Mouse (Mus musculus) embryonic facial prominence, embryonic 12.5 days (tissue): ENCODE data around the gene Olfr1432. TPM values are rescaled to one million over a fixed set of nuclear protein-coding genes. Genes with fewer than 3 reads are reported as not detected.
"Not testable (repeated sequence)": the region's sequence is repeated elsewhere in the genome, so short reads cannot be mapped to it uniquely, and the experiment has no call there.

ENCODE experiments used
- ATAC-seq: fragments of 200-750 bp; cut with Nextera tagmentation; 2 replicates; pipeline ENCODE4 v1.8.0; 2017; ENCODE audit not compliant: insufficient number of reproducible peaks, insufficient read depth, low FRiP score, low TSS enrichment
- H3K27ac ChIP-seq: fragments of 300-500 bp; sonication (generic); 2 replicates; pipeline ENCODE4 v1.5.1; 2016; ENCODE audit warnings: mild to moderate bottlenecking
- H3K27me3 ChIP-seq: fragments of 300-500 bp; sonication (generic); 2 replicates; pipeline ENCODE4 v1.6.1; 2016; ENCODE audit warnings: mild to moderate bottlenecking, moderate library complexity
- H3K36me3 ChIP-seq: fragments of 300-500 bp; sonication (generic); 2 replicates; pipeline ENCODE4 v1.6.1; 2016; ENCODE audit warnings: mild to moderate bottlenecking
- H3K4me1 ChIP-seq: fragments of 300-500 bp; sonication (generic); 2 replicates; pipeline ENCODE4 v1.6.1; 2016
- H3K4me2 ChIP-seq: fragments of 300-500 bp; sonication (generic); replicated peaks from 2 replicates; pipeline ENCODE4 v1.6.1; 2016; ENCODE audit warnings: mild to moderate bottlenecking, moderate library complexity
- H3K4me3 ChIP-seq: fragments of 300-500 bp; sonication (generic); 2 replicates; pipeline ENCODE4 v1.5.1; 2016; ENCODE audit warnings: mild to moderate bottlenecking
- H3K9ac ChIP-seq: fragments of 300-500 bp; sonication (generic); 2 replicates; pipeline ENCODE4 v1.6.1; 2016; ENCODE audit warnings: mild to moderate bottlenecking, moderate library complexity
- H3K9me3 ChIP-seq: fragments of 300-500 bp; sonication (generic); 2 replicates; pipeline ENCODE4 v1.6.1; 2016; ENCODE audit warnings: mild to moderate bottlenecking, moderate library complexity
- WGBS: fragments of 180-500 bp; shearing (Covaris S2); methylation state at CpG from one replicate; pipeline ENCODE4 v1.1.7; 2016; 5-methylcytosine and 5-hydroxymethylcytosine counted together
- polyA plus RNA-seq: library from polyadenylated mRNA; unstranded; fragments of >200 nt; fragmentation: Nextera tagmentation; extraction: Ambion mirVana; gene quantifications from 2 replicates; pipeline ENCODE4 v1.2.1, GENCODE M21; 2016

The Olfr1432 gene
- not detected in 2 replicates for polyA plus RNA-seq

GRCm38 (mm10) chr19:12232496-12232895 lies at the start of gene Olfr1432:
TSS of gene Olfr1432 (minus strand) at chr19:12232596.
- H3K9me3 ChIP-seq, H3K4me1 ChIP-seq, H3K27ac ChIP-seq, H3K4me2 ChIP-seq, H3K36me3 ChIP-seq, ATAC-seq, H3K4me3 ChIP-seq, H3K9ac ChIP-seq, H3K27me3 ChIP-seq: not testable (repeated sequence)

DNA sequence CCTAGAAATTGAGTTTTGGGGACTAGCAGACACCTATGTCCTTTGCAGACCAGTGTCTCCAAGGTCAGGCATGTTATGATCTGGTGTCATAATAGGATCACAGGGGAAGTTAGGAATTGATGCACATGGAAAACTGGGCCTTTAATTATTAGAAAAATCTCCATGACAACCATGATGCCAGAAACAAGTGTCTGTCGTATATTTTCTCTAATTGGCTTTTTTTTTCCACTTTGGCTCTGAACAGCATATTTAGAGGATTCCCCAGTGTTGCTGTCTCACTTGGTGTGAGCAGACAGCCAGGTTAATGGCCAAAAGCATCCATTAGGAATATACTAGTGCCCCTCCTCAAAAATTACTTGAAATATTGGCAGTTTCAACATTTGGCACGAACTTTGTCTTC lies 47.2 kb upstream of the Olfr1432 start, which contains the start of gene Olfr1434:
Olfr1434 (plus strand) TSS at position 301 of the 400 bp plus-strand sequence.
- H3K27ac ChIP-seq, result no peak within 1 kb of the TSS
- H3K27me3 ChIP-seq, result no peaks in the 10 kb centered on the region
- no peak for ATAC-seq
- H3K9ac ChIP-seq, result no peak within 1 kb of the TSS
- H3K4me2 ChIP-seq, result no peak within 1 kb of the TSS
- H3K36me3 ChIP-seq, result no peaks in the 10 kb centered on the region
- H3K9me3 ChIP-seq, result no peaks in the 10 kb centered on the region
- WGBS, result 63% methylated on average over 2 of the region's 2 CpGs
- no peaks in the 10 kb centered on the region for H3K4me1 ChIP-seq
- no peak within 1 kb of the TSS for H3K4me3 ChIP-seq

- H3K4me3 ChIP-seq, result no peak within 1 kb of the TSS
- no peak within 1 kb of the TSS for H3K4me2 ChIP-seq
- no peak for ATAC-seq
- no peaks in the 10 kb centered on the region for H3K36me3 ChIP-seq
- no peak within 1 kb of the TSS for H3K9ac ChIP-seq
- H3K27me3 ChIP-seq, result no peaks in the 10 kb centered on the region
- no peaks in the 10 kb centered on the region for H3K4me1 ChIP-seq
- no peak within 1 kb of the TSS for H3K27ac ChIP-seq
- no peaks in the 10 kb centered on the region for H3K9me3 ChIP-seq
- WGBS, result 59% methylated on average over 1 of the region's 1 CpGs
Measured at GRCm38 (mm10) chr19:12260732-12261131, 28.3 kb upstream of the Olfr1432 start, which contains the start of gene Olfr235. TSS of gene Olfr235 (plus strand) at chr19:12261032.

GRCm38 (mm10) chr19:12241559-12241958 lies 9.2 kb upstream of the Olfr1432 start, which contains the start of gene Olfr262:
TSS of gene Olfr262 (minus strand) at chr19:12241659.
- no peak within 1 kb of the TSS for H3K27ac ChIP-seq
- H3K4me2 ChIP-seq, result no peak within 1 kb of the TSS
- no peaks in the 10 kb centered on the region for H3K27me3 ChIP-seq
- 73% methylated on average over 1 of the region's 1 CpGs for WGBS
- no peak within 1 kb of the TSS for H3K4me3 ChIP-seq
- no peaks in the 10 kb centered on the region for H3K9me3 ChIP-seq
- H3K36me3 ChIP-seq, result no peaks in the 10 kb centered on the region
- ATAC-seq, result no peak
- H3K4me1 ChIP-seq, result no peaks in the 10 kb centered on the region
- H3K9ac ChIP-seq, result no peak within 1 kb of the TSS

GRCm38 (mm10) chr19:12200334-12200733 lies 32.1 kb downstream of the Olfr1432 start, which contains the start of gene Olfr1431:
TSS of gene Olfr1431 (plus strand) at chr19:12200634.
- H3K9me3 ChIP-seq, result no peaks in the 10 kb centered on the region
- H3K27me3 ChIP-seq, result no peaks in the 10 kb centered on the region
- no peaks in the 10 kb centered on the region for H3K36me3 ChIP-seq
- H3K4me3 ChIP-seq, result no peak within 1 kb of the TSS
- H3K9ac ChIP-seq, result no peak within 1 kb of the TSS
- ATAC-seq, result no peak
- H3K27ac ChIP-seq, result no peak within 1 kb of the TSS
- H3K4me1 ChIP-seq, result no peaks in the 10 kb centered on the region
- H3K4me2 ChIP-seq, result no peak within 1 kb of the TSS
- WGBS, result 80% methylated on average over 1 of the region's 1 CpGs

DNA sequence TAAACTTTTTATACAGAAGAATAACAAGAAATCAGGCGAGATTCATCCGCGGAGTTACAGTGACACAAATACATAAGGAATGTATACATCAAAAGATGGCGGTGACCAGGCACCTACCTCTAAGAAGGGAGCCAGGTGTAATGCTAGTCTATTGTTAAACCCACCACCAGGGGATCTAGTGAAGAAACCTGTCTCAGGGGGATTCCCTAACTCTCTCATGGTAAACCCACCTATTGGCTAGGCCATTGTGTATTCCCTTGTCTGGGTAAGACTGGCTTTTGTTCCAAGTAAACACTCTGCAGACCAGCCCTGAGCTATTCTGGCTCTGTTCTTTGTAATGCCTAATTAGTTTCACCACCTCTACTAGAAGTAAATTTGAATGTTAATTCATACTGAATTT lies 33.3 kb downstream of the Olfr1432 start:
- not testable (repeated sequence) for H3K4me3 ChIP-seq, H3K9me3 ChIP-seq, H3K4me2 ChIP-seq, H3K36me3 ChIP-seq, ATAC-seq, H3K9ac ChIP-seq, H3K27ac ChIP-seq, H3K4me1 ChIP-seq, H3K27me3 ChIP-seq
- WGBS, result 81% methylated on average over 4 of the region's 4 CpGs

Other genes starting within 250 kb of the Olfr1432 start
- not detected in 2 replicates for gene Olfr1423, start 191.3 kb downstream of the Olfr1432 start, polyA plus RNA-seq
- gene Olfr1424, start 169.9 kb downstream of the Olfr1432 start, polyA plus RNA-seq, result not detected in 2 replicates
- not detected in 2 replicates for gene Olfr1425, start 154.9 kb downstream of the Olfr1432 start, polyA plus RNA-seq
- not detected in 2 replicates for gene Olfr1426, start 140.6 kb downstream of the Olfr1432 start, polyA plus RNA-seq
- not detected in 2 replicates for gene Olfr1427, start 129.3 kb downstream of the Olfr1432 start, polyA plus RNA-seq
- not detected in 2 replicates for gene Olfr1428, start 116.7 kb downstream of the Olfr1432 start, polyA plus RNA-seq
- gene Olfr76, start 109.4 kb downstream of the Olfr1432 start, polyA plus RNA-seq, result not detected in 2 replicates
- gene Olfr1555-ps1, start 62.5 kb downstream of the Olfr1432 start, polyA plus RNA-seq, result not detected in 2 replicates
- gene Olfr1431, start 32.0 kb downstream of the Olfr1432 start, polyA plus RNA-seq, result not detected in 2 replicates
- gene Olfr262, start 9.1 kb upstream of the Olfr1432 start, polyA plus RNA-seq, result not detected in 2 replicates
- not detected in 2 replicates for gene Olfr235, start 28.4 kb upstream of the Olfr1432 start, polyA plus RNA-seq
- 0.08 TPM in 1 of 2 replicates, not detected in the other for gene Olfr1434, start 47.3 kb upstream of the Olfr1432 start, polyA plus RNA-seq
- gene Olfr1436, start 66.5 kb upstream of the Olfr1432 start, polyA plus RNA-seq, result not detected in 2 replicates
- gene Olfr1437, start 92.5 kb upstream of the Olfr1432 start, polyA plus RNA-seq, result not detected in 2 replicates
- not detected in 2 replicates for gene Olfr1438-ps1, start 103.3 kb upstream of the Olfr1432 start, polyA plus RNA-seq
- gene Olfr1440, start 154.7 kb upstream of the Olfr1432 start, polyA plus RNA-seq, result not detected in 2 replicates
- not detected in 2 replicates for gene Olfr1441, start 184.8 kb upstream of the Olfr1432 start, polyA plus RNA-seq
- not detected in 2 replicates for gene Pfpl, start 195.3 kb upstream of the Olfr1432 start, polyA plus RNA-seq
- gene Mpeg1, start 228.2 kb upstream of the Olfr1432 start, polyA plus RNA-seq, result 0.41 and 0.49 TPM in 2 replicates